Mouse (Mus musculus) bone marrow, adult 2 months (tissue): ENCODE measurements around the gene Maco1.

Source experiments
- CTCF ChIP-seq: fragments of 200-500 bp; IDR thresholded peaks from 2 replicates; pipeline ENCODE4 v1.5.1; 2011; ENCODE audit warnings: low read length, control low read depth; ENCODE audit not compliant: control insufficient read depth, insufficient read depth
- POLR2A ChIP-seq: fragments of 200-500 bp; IDR thresholded peaks from 2 replicates; pipeline ENCODE4 v1.6.1; 2011; ENCODE audit warnings: low read depth, mild to moderate bottlenecking, control low read depth, low read length, borderline replicate concordance; ENCODE audit not compliant: control insufficient read depth

DNA sequence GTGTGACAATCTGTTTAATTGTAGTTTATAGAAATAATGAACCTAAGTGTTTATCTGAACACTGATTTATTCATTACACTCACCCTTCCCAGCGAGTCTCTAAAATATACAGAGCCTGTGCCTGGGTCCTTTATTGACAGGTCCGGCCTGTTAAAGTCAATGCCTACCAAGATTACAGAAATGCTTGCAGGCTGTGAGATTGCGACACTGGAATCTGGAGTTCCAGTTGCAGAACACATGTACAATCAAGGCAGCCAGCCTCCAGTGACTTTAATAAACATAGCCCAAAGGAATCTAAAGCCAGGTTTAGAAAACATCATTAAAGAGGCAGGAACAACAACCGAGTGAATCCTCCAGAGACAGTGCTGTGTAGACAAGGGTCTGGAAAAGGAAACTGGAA is 5.6 kb downstream of the Maco1 start:
- TF ChIP-seq CTCF (no peak), POLR2A (no peak)
